Mouse (Mus musculus) Patski (cell line): ENCODE data around the gene Mindy4. TPM values are rescaled to one million over a fixed set of nuclear protein-coding genes. Genes with fewer than 3 reads are reported as not detected.

Experiments
- ATAC-seq: fragments of 100-300 bp; one replicate; pipeline ENCODE4 v1.8.0; 2021
- CTCF ChIA-PET: fragments of 350-600 bp; sonication (Branson Sonifier 250); formaldehyde crosslinking; loops from one replicate; lab custom pipeline; 2022; ENCODE audit warnings: inconsistent platforms; lab: Charles Lee
- POLR2A ChIA-PET: fragments of 350-600 bp; sonication (Branson Sonifier 250); formaldehyde crosslinking; loops from one replicate; lab custom pipeline; 2022; ENCODE audit warnings: antibody characterized with exemption, inconsistent platforms; lab: Charles Lee
- DNase-seq: peaks from one replicate; pipeline ENCODE4 v3.0.0-alpha.2; 2011; ENCODE audit warnings: low read depth, low spot score
- H3K27me3 ChIP-seq: fragments of 371-371 bp; one replicate; pipeline ENCODE4 v1.5.1; 2021
- CTCF ChIP-seq: fragments of 100-300 bp; IDR thresholded peaks from one replicate; pipeline ENCODE4 v1.5.1; 2021
- in situ Hi-C: fragments of 300-500 bp; cut with MboI; formaldehyde crosslinking; loops from 3 replicates; pipeline ENCODE4 v1.11.1; 2018; ENCODE audit warnings: low pct_unique_long_range_greater_than_20kb, mixed read lengths
- polyA plus RNA-seq: library from polyadenylated mRNA; unstranded; gene quantifications from one replicate; pipeline ENCODE4 v1.2.3, GENCODE M21; 2021

Mindy4 gene
- polyA plus RNA-seq, 1 experiment from 2014 or later, result 26.0 TPM

GRCm38 (mm10) chr6:55251596-55251995 lies 48.4 kb downstream of the Mindy4 start:
- ATAC-seq (no peak), DNase-seq (no peak)
- TF ChIP-seq CTCF, result no peak
- in situ Hi-C loops, result no loop called here
- no peaks in the 10 kb centered on the region for H3K27me3 ChIP-seq
- POLR2A ChIA-PET, result interaction anchor here (0.6 kb wide), 1 partner anchor 121 kb away, joined by 6 read pairs; no protein-coding TSS in a partner anchor
- CTCF ChIA-PET, result interaction anchor here (1.1 to 2.4 kb wide), 4 partner anchors 10 to 129 kb away, joined by 3 to 7 read pairs (median 6); no protein-coding TSS in a partner anchor

GRCm38 (mm10) chr6:55252731-55253247 lies 49.6 kb downstream of the Mindy4 start:
- ChIA-PET CTCF (interaction anchor here (2.4 kb wide), 1 partner anchor 11 kb away, joined by 7 read pairs; no protein-coding TSS in a partner anchor), POLR2A (no interaction called here)
- no peaks in the 10 kb centered on the region for H3K27me3 ChIP-seq
- DNase-seq (no peak), ATAC-seq (no peak)
- in situ Hi-C loops, result no loop called here
- TF ChIP-seq CTCF, result no peak

GRCm38 (mm10) chr6:55256500-55257191 lies 53.5 kb downstream of the Mindy4 start:
- POLR2A ChIA-PET, result no interaction called here
- TF ChIP-seq CTCF, result no peak
- no peaks in the 10 kb centered on the region for H3K27me3 ChIP-seq
- ATAC-seq (no peak), DNase-seq (no peak)
- CTCF ChIA-PET, result interaction anchor here (1.2 to 1.7 kb wide), 2 partner anchors 14 to 24 kb away, joined by 3 to 4 read pairs; no protein-coding TSS in a partner anchor
- in situ Hi-C loops, result no loop called here

- in situ Hi-C loops, result no loop called here
- POLR2A ChIA-PET, result no interaction called here
Measured at GRCm38 (mm10) chr6:55257246-55257645, 54.1 kb downstream of the Mindy4 start.

GRCm38 (mm10) chr6:55258428-55259325 lies 55.5 kb downstream of the Mindy4 start:
- ChIA-PET CTCF (interaction anchor here (0.7 to 2.0 kb wide), 2 partner anchors 10 to 16 kb away, joined by 3 to 6 read pairs; no protein-coding TSS in a partner anchor), POLR2A (no interaction called here)
- H3K27me3 ChIP-seq, result no peaks in the 10 kb centered on the region
- DNase-seq, result no peak
- in situ Hi-C loops, result no loop called here
- TF ChIP-seq CTCF, result no peak
- ATAC-seq, result no peak

More at GRCm38 (mm10) chr6:55257246-55257645, 54.1 kb downstream of the Mindy4 start:
- DNase-seq, result no peak
- no peaks in the 10 kb centered on the region for H3K27me3 ChIP-seq
- TF ChIP-seq CTCF, result no peak
- CTCF ChIA-PET, result interaction anchor here (1.2 kb wide), 1 partner anchor 15 kb away, joined by 3 read pairs; no protein-coding TSS in a partner anchor
- ATAC-seq, result no peak

GRCm38 (mm10) chr6:55262161-55262560 lies 59.0 kb downstream of the Mindy4 start:
- in situ Hi-C loops, result no loop called here
- no peak for TF ChIP-seq CTCF
- DNase-seq, result no peak
- POLR2A ChIA-PET, result interaction anchor here (0.5 kb wide), 1 partner anchor 13 kb away, joined by 3 read pairs; no protein-coding TSS in a partner anchor
- no peaks in the 10 kb centered on the region for H3K27me3 ChIP-seq
- CTCF ChIA-PET, result no interaction called here
- no peak for ATAC-seq

GRCm38 (mm10) chr6:55263490-55264046 lies 60.4 kb downstream of the Mindy4 start:
- CTCF ChIA-PET, result interaction anchor here (1.3 to 1.6 kb wide), 2 partner anchors 10 to 13 kb away, joined by 3 to 4 read pairs; no protein-coding TSS in a partner anchor
- no peak for ATAC-seq
- POLR2A ChIA-PET, result no interaction called here
- in situ Hi-C loops, result no loop called here
- DNase-seq, result no peak
- H3K27me3 ChIP-seq, result no peaks in the 10 kb centered on the region
- TF ChIP-seq CTCF, result no peak

GRCm38 (mm10) chr6:55264741-55265366 lies 61.7 kb downstream of the Mindy4 start:
- in situ Hi-C loops, result no loop called here
- POLR2A ChIA-PET, result no interaction called here
- CTCF ChIA-PET, result interaction anchor here (1.4 to 1.6 kb wide), 2 partner anchors 21 to 25 kb away, joined by 3 to 4 read pairs; no protein-coding TSS in a partner anchor
- ATAC-seq (no peak), DNase-seq (no peak)
- H3K27me3 ChIP-seq, result no peaks in the 10 kb centered on the region
- TF ChIP-seq CTCF, result no peak

- POLR2A ChIA-PET, result no interaction called here
- CTCF ChIA-PET, result interaction anchor here (1.1 to 1.7 kb wide), 2 partner anchors 9 to 22 kb away, joined by 3 read pairs; no protein-coding TSS in a partner anchor
- H3K27me3 ChIP-seq, result no peaks in the 10 kb centered on the region
- in situ Hi-C loops, result no loop called here
- TF ChIP-seq CTCF, result no peak
- no peak for ATAC-seq
- DNase-seq, result no peak
Measured at GRCm38 (mm10) chr6:55272952-55273351, 69.8 kb downstream of the Mindy4 start.
